Mouse (Mus musculus) CD8-positive naive resting alpha-beta T cell, adult 2 months (primary cell): ENCODE data around the gene Cacng7.
"Not testable (repeated sequence)": the region's sequence is repeated elsewhere in the genome, so short reads cannot be mapped to it uniquely, and the experiment has no call there.

ENCODE experiments used
- DNase-seq, 2 experiments: peaks; one replicate each; pipeline ENCODE4 v3.0.0; 2022; ENCODE audit warnings: low read depth in 2 of 2, low spot score in 2 of 2

Cacng7 gene

GRCm38 (mm10) chr7:3389444-3390412 is 57.0 kb downstream of the Cacng7 start:
- no peak for DNase-seq

- no peak for DNase-seq
Measured at GRCm38 (mm10) chr7:3390413-3391080, 57.8 kb downstream of the Cacng7 start, which contains the start of gene Cacng8. Gene Cacng8 (plus strand): TSS chr7:3390683.

GRCm38 (mm10) chr7:3391081-3391451 is 58.3 kb downstream of the Cacng7 start:
- no peak for DNase-seq

GRCm38 (mm10) chr7:3391809-3392208 is 59.1 kb downstream of the Cacng7 start:
- DNase-seq, result no peak

GRCm38 (mm10) chr7:3397355-3397754 is 64.6 kb downstream of the Cacng7 start:
- DNase-seq, result no peak

GRCm38 (mm10) chr7:3397797-3398196 is 65.0 kb downstream of the Cacng7 start:
- no peak for DNase-seq

- not testable (repeated sequence) for DNase-seq
Measured at GRCm38 (mm10) chr7:3398363-3398762, 65.6 kb downstream of the Cacng7 start.

GRCm38 (mm10) chr7:3399937-3400336 is 67.2 kb downstream of the Cacng7 start:
- no peak for DNase-seq

- no peak for DNase-seq
Measured at GRCm38 (mm10) chr7:3409729-3410520, 77.2 kb downstream of the Cacng7 start.

GRCm38 (mm10) chr7:3411160-3411941 is 78.6 kb downstream of the Cacng7 start:
- DNase-seq, result no peak

GRCm38 (mm10) chr7:3412036-3412435 is 79.3 kb downstream of the Cacng7 start:
- peak; percentile 11 to 26 for DNase-seq

GRCm38 (mm10) chr7:3414888-3415287 is 82.1 kb downstream of the Cacng7 start:
- DNase-seq, result no peak

GRCm38 (mm10) chr7:3415378-3415777 is 82.6 kb downstream of the Cacng7 start:
- peak in 1 of 2 experiments; percentile 17 for DNase-seq
